Mouse (Mus musculus) kidney, embryonic 15.5 days (tissue): ENCODE results near the gene Ubxn6. TPM values are rescaled to one million over a fixed set of nuclear protein-coding genes. Genes with fewer than 3 reads are reported as not detected.

Experiments
- ATAC-seq: fragments of 200-750 bp; cut with Nextera tagmentation; replicated peaks from 2 replicates; pipeline ENCODE4 v1.8.0; 2017; ENCODE audit warnings: moderate TSS enrichment; ENCODE audit not compliant: low FRiP score
- H3K27ac ChIP-seq: fragments of 300-500 bp; sonication (generic); 2 replicates; pipeline ENCODE4 v1.5.1; 2015; ENCODE audit warnings: mild to moderate bottlenecking, inconsistent platforms
- H3K27me3 ChIP-seq: fragments of 300-500 bp; sonication (generic); 2 replicates; pipeline ENCODE4 v1.6.1; 2015; ENCODE audit warnings: inconsistent platforms
- H3K36me3 ChIP-seq: fragments of 300-500 bp; sonication (generic); 2 replicates; pipeline ENCODE4 v1.6.1; 2015; ENCODE audit warnings: inconsistent platforms
- H3K4me1 ChIP-seq: fragments of 300-500 bp; sonication (generic); 2 replicates; pipeline ENCODE4 v1.6.1; 2015; ENCODE audit warnings: inconsistent platforms
- H3K4me2 ChIP-seq: fragments of 300-500 bp; sonication (generic); 2 replicates; pipeline ENCODE4 v1.6.1; 2015; ENCODE audit warnings: moderate library complexity, mild to moderate bottlenecking, inconsistent platforms
- H3K4me3 ChIP-seq: fragments of 300-500 bp; sonication (generic); replicated peaks from 2 replicates; pipeline ENCODE4 v1.5.1; 2015; ENCODE audit warnings: mild to moderate bottlenecking, inconsistent platforms
- H3K9ac ChIP-seq: fragments of 300-500 bp; sonication (generic); 2 replicates; pipeline ENCODE4 v1.6.1; 2015; ENCODE audit warnings: mild to moderate bottlenecking, inconsistent platforms
- H3K9me3 ChIP-seq: fragments of 300-500 bp; sonication (generic); replicated peaks from 2 replicates; pipeline ENCODE4 v1.6.1; 2016; ENCODE audit warnings: inconsistent platforms
- WGBS: fragments of 180-500 bp; shearing (Covaris S2); methylation state at CpG from one replicate; pipeline ENCODE4 v1.1.7; 2015; ENCODE audit warnings: mixed read lengths; 5-methylcytosine and 5-hydroxymethylcytosine counted together
- polyA plus RNA-seq: library from polyadenylated mRNA; unstranded; fragments of >200 nt; fragmentation: Nextera tagmentation; extraction: Ambion mirVana; gene quantifications from 2 replicates; pipeline ENCODE4 v1.2.1, GENCODE M21; 2015

Ubxn6 gene
- polyA plus RNA-seq, 1 experiment from 2014 or later = 45.6 TPM

GRCm38 (mm10) chr17:56018347-56019131 lies 56.3 kb downstream of the Ubxn6 start:
- peak; percentile 38; the same call in 1 of the 2 replicates for ATAC-seq
- WGBS = 69% methylated on average over 20 of the region's 20 CpGs
- peaks cover 17% of the 10 kb centered on the region for H3K4me1 ChIP-seq
- peaks cover 74% of the 10 kb centered on the region for H3K36me3 ChIP-seq
- no peak overlapping the region for H3K4me3 ChIP-seq
- H3K27ac ChIP-seq = no peak overlapping the region
- no peaks in the 10 kb centered on the region for H3K27me3 ChIP-seq
- no peaks in the 10 kb centered on the region for H3K9me3 ChIP-seq
- no peak overlapping the region for H3K4me2 ChIP-seq
- H3K9ac ChIP-seq = no peak overlapping the region

DNA sequence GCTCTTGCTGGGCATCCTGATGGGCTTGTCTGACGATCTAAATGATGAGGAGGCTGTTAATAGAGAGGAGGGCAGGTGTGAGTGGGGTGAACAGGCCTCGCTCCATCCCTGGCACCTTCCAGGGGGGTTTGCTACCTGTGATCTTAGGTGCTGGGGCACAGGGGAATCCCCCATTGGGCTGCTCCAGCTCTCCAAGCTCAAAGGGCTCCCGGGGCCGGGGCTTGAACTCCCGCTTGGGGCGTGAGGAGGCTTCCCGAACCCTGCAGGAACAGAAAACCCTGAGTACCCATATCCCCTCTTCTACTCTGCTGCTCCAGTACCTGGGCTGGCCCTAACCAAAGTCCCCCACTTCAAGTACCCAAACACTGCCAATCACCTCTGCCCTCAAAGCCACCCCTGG lies 57.0 kb downstream of the Ubxn6 start:
- Histone ChIP-seq H3K36me3 (peaks cover 75% of the 10 kb centered on the region), H3K4me2 (no peak overlapping the region), H3K4me1 (peaks cover 10% of the 10 kb centered on the region), H3K9ac (no peak overlapping the region), H3K9me3 (no peaks in the 10 kb centered on the region), H3K4me3 (no peak overlapping the region), H3K27ac (no peak overlapping the region), H3K27me3 (no peaks in the 10 kb centered on the region)
- no peak for ATAC-seq
- 88% methylated on average over 7 of the region's 7 CpGs for WGBS

Other genes with a start within 250 kb of the Ubxn6 start
- 9.1 and 11.6 TPM in 2 replicates for gene Zfp119a, start 196.1 kb downstream of the Ubxn6 start, polyA plus RNA-seq
- 16.0 and 16.8 TPM in 2 replicates for gene Zfp959, start 182.9 kb downstream of the Ubxn6 start, polyA plus RNA-seq
- gene Zfp119b, start 125.5 kb downstream of the Ubxn6 start, polyA plus RNA-seq = 5.5 and 5.7 TPM in 2 replicates
- gene Ebi3, start 122.4 kb downstream of the Ubxn6 start, polyA plus RNA-seq = 1.8 and 2.4 TPM in 2 replicates
- gene Yju2, start 115.9 kb downstream of the Ubxn6 start, polyA plus RNA-seq = 27.4 and 27.5 TPM in 2 replicates
- gene Shd, start 104.6 kb downstream of the Ubxn6 start, polyA plus RNA-seq = 28.8 and 30.1 TPM in 2 replicates
- gene Fsd1, start 88.5 kb downstream of the Ubxn6 start, polyA plus RNA-seq = 19.7 and 21.7 TPM in 2 replicates
- gene Stap2, start 69.4 kb downstream of the Ubxn6 start, polyA plus RNA-seq = 14.5 and 15.5 TPM in 2 replicates
- 97.4 and 103 TPM in 2 replicates for gene Mpnd, start 69.3 kb downstream of the Ubxn6 start, polyA plus RNA-seq
- 168 and 175 TPM in 2 replicates for gene Sh3gl1, start 38.4 kb downstream of the Ubxn6 start, polyA plus RNA-seq
- gene Chaf1a, start 34.6 kb downstream of the Ubxn6 start, polyA plus RNA-seq = 26.9 and 30.8 TPM in 2 replicates
- gene Hdgfl2, start 4.6 kb upstream of the Ubxn6 start, polyA plus RNA-seq = 123 and 141 TPM in 2 replicates
- gene Plin4, start 34.8 kb upstream of the Ubxn6 start, polyA plus RNA-seq = 0.08 and 0.12 TPM in 2 replicates
- gene Plin5, start 42.6 kb upstream of the Ubxn6 start, polyA plus RNA-seq = 1.5 and 1.9 TPM in 2 replicates
- 0.39 and 0.53 TPM in 2 replicates for gene Lrg1, start 47.0 kb upstream of the Ubxn6 start, polyA plus RNA-seq
- 1.5 TPM in 2 replicates for gene Sema6b, start 65.3 kb upstream of the Ubxn6 start, polyA plus RNA-seq
- gene Tnfaip8l1, start 87.4 kb upstream of the Ubxn6 start, polyA plus RNA-seq = 11.6 and 11.9 TPM in 2 replicates
- 90.7 and 96.4 TPM in 2 replicates for gene Mydgf, start 108.9 kb upstream of the Ubxn6 start, polyA plus RNA-seq
- 38.9 and 43.8 TPM in 2 replicates for gene Dpp9, start 143.9 kb upstream of the Ubxn6 start, polyA plus RNA-seq
- gene Fem1a, start 181.8 kb upstream of the Ubxn6 start, polyA plus RNA-seq = 13.1 TPM in 2 replicates
- 6.0 and 6.2 TPM in 2 replicates for gene Ticam1, start 201.8 kb upstream of the Ubxn6 start, polyA plus RNA-seq
- 68.9 and 77.4 TPM in 2 replicates for gene Plin3, start 217.8 kb upstream of the Ubxn6 start, polyA plus RNA-seq
- gene Arrdc5, start 225.3 kb upstream of the Ubxn6 start, polyA plus RNA-seq = 0.31 TPM in 1 of 2 replicates, not detected in the other
- gene Uhrf1, start 228.3 kb upstream of the Ubxn6 start, polyA plus RNA-seq = 162 and 175 TPM in 2 replicates